Mouse (Mus musculus) intestine, embryonic 16.5 days (tissue): ENCODE data around the gene 2410137M14Rik. TPM values are rescaled to one million over a fixed set of nuclear protein-coding genes. Genes with fewer than 3 reads are reported as not detected.
"Not testable (repeated sequence)": the region's sequence is repeated elsewhere in the genome, so short reads cannot be mapped to it uniquely, and the experiment has no call there.

Experiments
- ATAC-seq: fragments of 200-750 bp; cut with Nextera tagmentation; 2 replicates; pipeline ENCODE4 v1.8.0; 2017; ENCODE audit warnings: moderate TSS enrichment, moderate library complexity
- H3K27ac ChIP-seq: fragments of 300-500 bp; sonication (generic); 2 replicates; pipeline ENCODE4 v1.5.1; 2014; ENCODE audit warnings: mild to moderate bottlenecking, low read length
- H3K27me3 ChIP-seq: fragments of 300-500 bp; sonication (generic); replicated peaks from 2 replicates; pipeline ENCODE4 v1.6.1; 2014; ENCODE audit warnings: low read length, control low read depth, mixed read lengths; ENCODE audit not compliant: control insufficient read depth, insufficient read depth
- H3K36me3 ChIP-seq: fragments of 300-500 bp; sonication (generic); 2 replicates; pipeline ENCODE4 v1.6.1; 2014; ENCODE audit warnings: low read length, control low read depth; ENCODE audit not compliant: control insufficient read depth, insufficient read depth
- H3K4me1 ChIP-seq: fragments of 300-500 bp; sonication (generic); 2 replicates; pipeline ENCODE4 v1.6.1; 2014; ENCODE audit warnings: low read length, control low read depth, mixed read lengths; ENCODE audit not compliant: control insufficient read depth, insufficient read depth
- H3K4me2 ChIP-seq: fragments of 300-500 bp; sonication (generic); 2 replicates; pipeline ENCODE4 v1.6.1; 2014; ENCODE audit warnings: low read depth, low read length, control low read depth
- H3K4me3 ChIP-seq: fragments of 300-500 bp; sonication (generic); 2 replicates; pipeline ENCODE4 v1.5.1; 2014; ENCODE audit warnings: mild to moderate bottlenecking, low read length
- H3K9ac ChIP-seq: fragments of 300-500 bp; sonication (generic); 2 replicates; pipeline ENCODE4 v1.6.1; 2014; ENCODE audit warnings: low read depth, low read length
- H3K9me3 ChIP-seq: fragments of 300-500 bp; sonication (generic); 2 replicates; pipeline ENCODE4 v1.6.1; 2016; ENCODE audit warnings: low read length, control low read depth; ENCODE audit not compliant: control insufficient read depth
- WGBS: fragments of 180-500 bp; shearing (Covaris S2); extraction: QIAGEN DNeasy Blood & Tissue Kit; methylation state at CpG from one replicate; pipeline ENCODE4 v1.1.7; 2014; 5-methylcytosine and 5-hydroxymethylcytosine counted together
- polyA plus RNA-seq: library from polyadenylated mRNA; unstranded; fragments of >200 nt; fragmentation: Nextera tagmentation; extraction: Ambion mirVana; gene quantifications from 2 replicates; pipeline ENCODE4 v1.2.1, GENCODE M21; 2015

The 2410137M14Rik gene
- polyA plus RNA-seq = not detected in 2 replicates

- Histone ChIP-seq H3K27me3 (no peaks in the 10 kb centered on the region), H3K4me2 (peak within 1 kb of the TSS; percentile 53), H3K27ac (no peak within 1 kb of the TSS), H3K4me1 (peaks cover 14% of the 10 kb centered on the region; the same call in 1 of the 2 replicates), H3K4me3 (peak within 1 kb of the TSS; percentile 30), H3K9me3 (no peaks in the 10 kb centered on the region), H3K9ac (no peak within 1 kb of the TSS; the same call in 1 of the 2 replicates), H3K36me3 (no peaks in the 10 kb centered on the region)
- ATAC-seq = peak; percentile 66
- 10% methylated on average over 18 of the region's 18 CpGs for WGBS
These were observed at the start of gene 2410137M14Rik for GRCm38 (mm10) chr17:36981221-36981813. 2410137M14Rik (minus strand) TSS chr17:36981237.

GRCm38 (mm10) chr17:37029162-37029561 is 48.1 kb upstream of the 2410137M14Rik start:
- peak overlapping the region; percentile 63 for H3K4me2 ChIP-seq
- no peaks in the 10 kb centered on the region for H3K36me3 ChIP-seq
- no peaks in the 10 kb centered on the region for H3K9me3 ChIP-seq
- H3K4me1 ChIP-seq = no peaks in the 10 kb centered on the region
- 0 out of 2 replicates have a peak, but pooled peaks have one; percentile 13 for ATAC-seq
- H3K9ac ChIP-seq = peak overlapping the region; percentile 60
- peak overlapping the region; percentile 65 for H3K4me3 ChIP-seq
- WGBS = 53% methylated on average over 8 of the region's 8 CpGs
- peak overlapping the region; percentile 95 for H3K27ac ChIP-seq
- no peaks in the 10 kb centered on the region for H3K27me3 ChIP-seq

- H3K36me3 ChIP-seq = no peaks in the 10 kb centered on the region
- no peaks in the 10 kb centered on the region for H3K27me3 ChIP-seq
- peak; percentile 99 for ATAC-seq
- under 1% methylated on average over 14 of the region's 14 CpGs for WGBS
- H3K4me1 ChIP-seq = no peaks in the 10 kb centered on the region
- no peaks in the 10 kb centered on the region for H3K9me3 ChIP-seq
- H3K27ac ChIP-seq = peak overlapping the region; percentile 95
- H3K4me3 ChIP-seq = peak overlapping the region; percentile 65
- H3K4me2 ChIP-seq = peak overlapping the region; percentile 63
- H3K9ac ChIP-seq = peak overlapping the region; percentile 60
These were observed 47.7 kb upstream of the 2410137M14Rik start for GRCm38 (mm10) chr17:37028683-37029120.

- no peaks in the 10 kb centered on the region for H3K9me3 ChIP-seq
- peak overlapping the region; percentile 65 for H3K4me3 ChIP-seq
- no peaks in the 10 kb centered on the region for H3K4me1 ChIP-seq
- H3K36me3 ChIP-seq = no peaks in the 10 kb centered on the region
- no peaks in the 10 kb centered on the region for H3K27me3 ChIP-seq
- peak overlapping the region; percentile 63 for H3K4me2 ChIP-seq
- peak overlapping the region; percentile 60 for H3K9ac ChIP-seq
- peak overlapping the region; percentile 95 for H3K27ac ChIP-seq
- WGBS = 8% methylated on average over 10 of the region's 10 CpGs
- ATAC-seq = peak; percentile 60; the same call in 1 of the 2 replicates
These were observed 47.2 kb upstream of the 2410137M14Rik start for GRCm38 (mm10) chr17:37028212-37028611.

- H3K9me3 ChIP-seq = no peaks in the 10 kb centered on the region
- H3K9ac ChIP-seq = no peak overlapping the region
- H3K36me3 ChIP-seq = no peaks in the 10 kb centered on the region
- H3K4me1 ChIP-seq = no peaks in the 10 kb centered on the region
- no peak overlapping the region for H3K4me3 ChIP-seq
- peak overlapping the region; percentile 95; the same call in 1 of the 2 replicates for H3K27ac ChIP-seq
- H3K27me3 ChIP-seq = no peaks in the 10 kb centered on the region
- no peak overlapping the region for H3K4me2 ChIP-seq
- ATAC-seq = no peak
- 95% methylated on average over 4 of the region's 4 CpGs for WGBS
These were observed 46.4 kb upstream of the 2410137M14Rik start for GRCm38 (mm10) chr17:37027486-37027885.

GRCm38 (mm10) chr17:37026425-37026824 is 45.4 kb upstream of the 2410137M14Rik start:
- no peak for ATAC-seq
- H3K36me3 ChIP-seq = no peaks in the 10 kb centered on the region
- no peak overlapping the region for H3K4me2 ChIP-seq
- H3K9ac ChIP-seq = no peak overlapping the region
- no peak overlapping the region for H3K27ac ChIP-seq
- H3K27me3 ChIP-seq = no peaks in the 10 kb centered on the region
- WGBS = 90% methylated on average over 2 of the region's 2 CpGs
- no peak overlapping the region for H3K4me3 ChIP-seq
- H3K9me3 ChIP-seq = no peaks in the 10 kb centered on the region
- no peaks in the 10 kb centered on the region for H3K4me1 ChIP-seq

- no peak within 1 kb of the TSS for H3K27ac ChIP-seq
- H3K9ac ChIP-seq = no peak within 1 kb of the TSS
- no peaks in the 10 kb centered on the region for H3K36me3 ChIP-seq
- no peaks in the 10 kb centered on the region for H3K27me3 ChIP-seq
- H3K4me2 ChIP-seq = no peak within 1 kb of the TSS
- no peaks in the 10 kb centered on the region for H3K4me1 ChIP-seq
- H3K4me3 ChIP-seq = no peak within 1 kb of the TSS
- 77% methylated on average over 9 of the region's 9 CpGs for WGBS
- no peak for ATAC-seq
- no peaks in the 10 kb centered on the region for H3K9me3 ChIP-seq
These were observed 41.9 kb upstream of the 2410137M14Rik start, which contains the start of gene Mog for GRCm38 (mm10) chr17:37022628-37023576. Mog (minus strand) TSS chr17:37023398.

GRCm38 (mm10) chr17:37019242-37019641 is 38.2 kb upstream of the 2410137M14Rik start:
- not testable (repeated sequence) for H3K27ac ChIP-seq, H3K4me3 ChIP-seq, H3K4me1 ChIP-seq, H3K9me3 ChIP-seq, H3K27me3 ChIP-seq, H3K4me2 ChIP-seq, H3K36me3 ChIP-seq, H3K9ac ChIP-seq, ATAC-seq
- WGBS = 89% methylated on average over 5 of the region's 5 CpGs

- WGBS = 73% methylated on average over 3 of the region's 3 CpGs
These were observed 37.3 kb upstream of the 2410137M14Rik start for GRCm38 (mm10) chr17:37018328-37018727.

More at GRCm38 (mm10) chr17:37018328-37018727, 37.3 kb upstream of the 2410137M14Rik start:
- Histone ChIP-seq H3K4me3 (no peak overlapping the region), H3K4me2 (no peak overlapping the region), H3K27ac (no peak overlapping the region), H3K9me3 (no peaks in the 10 kb centered on the region), H3K27me3 (no peaks in the 10 kb centered on the region), H3K4me1 (no peaks in the 10 kb centered on the region), H3K36me3 (no peaks in the 10 kb centered on the region), H3K9ac (no peak overlapping the region)
- no peak for ATAC-seq
